Mouse (Mus musculus) forelimb bud, embryonic 11.5 days (tissue): Measurements from ENCODE around the gene Atxn1l.

Experiments used
- DNase-seq: peaks from one replicate; pipeline ENCODE4 v3.0.0-alpha.2; 2012; ENCODE audit warnings: low read depth, low spot score

The Atxn1l gene

GRCm38 (mm10) chr8:109731012-109731411, 6.5 kb downstream of the Atxn1l start:
- no peak for DNase-seq

GRCm38 (mm10) chr8:109725106-109725505, 12.4 kb downstream of the Atxn1l start:
- no peak for DNase-seq

- DNase-seq = no peak
Observed at GRCm38 (mm10) chr8:109714961-109715360, 22.6 kb downstream of the Atxn1l start.

- no peak for DNase-seq
Observed at GRCm38 (mm10) chr8:109712521-109712920, 25.0 kb downstream of the Atxn1l start.

GRCm38 (mm10) chr8:109707921-109708320, 29.6 kb downstream of the Atxn1l start:
- no peak for DNase-seq

- peak; percentile 69 for DNase-seq
Observed at GRCm38 (mm10) chr8:109706874-109707237, 30.7 kb downstream of the Atxn1l start.

- DNase-seq = peak; percentile 16
Observed at GRCm38 (mm10) chr8:109706076-109706873, 31.3 kb downstream of the Atxn1l start.

- DNase-seq = peak; percentile 93
Observed at GRCm38 (mm10) chr8:109705320-109706075, 32.0 kb downstream of the Atxn1l start, which contains the start of gene Zfp821. Gene Zfp821 (plus strand): TSS chr8:109705546.

GRCm38 (mm10) chr8:109704565-109705319, 32.8 kb downstream of the Atxn1l start:
- no peak for DNase-seq

- DNase-seq = no peak
Observed at GRCm38 (mm10) chr8:109698477-109698876, 39.1 kb downstream of the Atxn1l start.

GRCm38 (mm10) chr8:109697754-109698153, 39.8 kb downstream of the Atxn1l start:
- no peak for DNase-seq

GRCm38 (mm10) chr8:109694154-109694553, 43.4 kb downstream of the Atxn1l start:
- peak; percentile 12 for DNase-seq

GRCm38 (mm10) chr8:109693146-109693900, 44.2 kb downstream of the Atxn1l start, which contains the start of gene Ist1:
Gene Ist1 (minus strand): TSS chr8:109693260.
- peak; percentile 100 for DNase-seq

GRCm38 (mm10) chr8:109692443-109693145, 44.9 kb downstream of the Atxn1l start:
- DNase-seq = peak; percentile 19

GRCm38 (mm10) chr8:109691769-109692168, 45.8 kb downstream of the Atxn1l start:
- peak; percentile 46 for DNase-seq

GRCm38 (mm10) chr8:109687248-109687647, 50.3 kb downstream of the Atxn1l start:
- DNase-seq = no peak

- no peak for DNase-seq
Observed at GRCm38 (mm10) chr8:109682120-109682519, 55.4 kb downstream of the Atxn1l start.

GRCm38 (mm10) chr8:109681535-109681934, 56.0 kb downstream of the Atxn1l start:
- no peak for DNase-seq
